Mouse (Mus musculus) brain, embryonic 14.5 days (tissue): Measurements from ENCODE around the gene Crtac1. TPM values are rescaled to one million over a fixed set of nuclear protein-coding genes. Genes with fewer than 3 reads are reported as not detected.

Experiments
- DNase-seq: peaks from one replicate; pipeline ENCODE4 v3.0.0-alpha.2; 2011; ENCODE audit warnings: low read depth
- CTCF ChIP-seq: fragments of 200-500 bp; IDR thresholded peaks from 2 replicates; pipeline ENCODE4 v1.5.1; 2012; ENCODE audit warnings: inconsistent platforms, mild to moderate bottlenecking, moderate library complexity, borderline replicate concordance; ENCODE audit not compliant: insufficient read depth, insufficient read length; ENCODE audit errors: extremely low read depth
- POLR2A ChIP-seq: fragments of 200-500 bp; IDR thresholded peaks from 2 replicates; pipeline ENCODE4 v1.6.1; 2012; ENCODE audit warnings: mild to moderate bottlenecking, inconsistent platforms, borderline replicate concordance; ENCODE audit not compliant: poor library complexity, insufficient read depth, insufficient read length, severe bottlenecking; ENCODE audit errors: extremely low read depth
- polyA plus RNA-seq: library from polyadenylated mRNA; depleted of rRNA; stranded (reverse); fragments of >200 nt; gene quantifications from 2 replicates; pipeline ENCODE4 v1.2.3, GENCODE M21; 2012

Gene Crtac1
- polyA plus RNA-seq, 1 experiment: 21.7 TPM

GRCm38 (mm10) chr19:42404364-42404763 is 27.2 kb downstream of the Crtac1 start:
- peak; percentile 60 for DNase-seq
- TF ChIP-seq POLR2A (no peak), CTCF (no peak)

GRCm38 (mm10) chr19:42399974-42400373 is 31.6 kb downstream of the Crtac1 start:
- TF ChIP-seq POLR2A (no peak), CTCF (no peak)
- DNase-seq: no peak

DNA sequence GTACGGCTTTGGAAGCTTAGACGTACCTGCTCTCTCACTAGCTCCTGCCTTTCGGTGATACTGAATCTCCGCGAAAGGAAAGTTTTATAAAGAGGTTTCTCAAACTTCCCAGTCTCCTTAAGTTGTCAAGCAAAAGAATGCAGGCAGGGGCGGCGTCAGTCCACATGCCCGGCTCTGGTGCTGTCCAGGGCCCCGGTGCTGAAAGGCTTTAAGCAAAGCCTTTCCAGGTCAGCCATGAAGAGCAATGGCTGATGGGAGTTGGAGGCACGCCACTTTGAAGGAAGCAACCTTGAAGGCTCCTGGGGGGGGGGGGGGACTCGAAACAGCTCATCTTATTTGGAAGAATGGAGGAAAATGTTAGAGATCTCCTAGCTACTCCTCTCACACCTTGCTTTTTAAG is 34.3 kb downstream of the Crtac1 start:
- no peak for DNase-seq
- no peak for TF ChIP-seq POLR2A
- TF ChIP-seq CTCF: no peak

GRCm38 (mm10) chr19:42394848-42395534 is 36.6 kb downstream of the Crtac1 start:
- DNase-seq: peak; percentile 68
- no peak for TF ChIP-seq POLR2A
- TF ChIP-seq CTCF: no peak

GRCm38 (mm10) chr19:42393920-42394319 is 37.7 kb downstream of the Crtac1 start:
- DNase-seq: peak; percentile 73
- TF ChIP-seq POLR2A (no peak), CTCF (no peak)

DNA sequence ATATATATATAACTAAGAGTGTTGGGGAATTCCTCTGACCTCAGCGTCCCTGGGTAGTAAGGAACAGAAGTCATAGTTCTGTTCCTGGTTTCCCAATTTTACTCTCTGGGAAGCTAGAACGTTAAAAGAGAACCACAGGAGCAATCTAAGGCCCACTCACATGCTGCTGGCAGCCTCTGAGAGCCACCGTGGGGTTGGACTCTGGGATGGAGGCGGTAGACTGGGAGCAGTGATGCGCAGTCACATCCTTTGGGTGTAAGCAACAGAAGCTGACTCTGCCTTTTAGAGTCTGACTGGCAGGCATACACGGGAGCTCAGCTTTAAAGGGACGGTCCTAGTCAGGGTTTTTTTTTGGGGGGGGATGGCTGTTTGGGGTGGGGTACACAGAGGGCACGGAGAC is 39.5 kb downstream of the Crtac1 start:
- DNase-seq: no peak
- TF ChIP-seq CTCF (no peak), POLR2A (no peak)

DNA sequence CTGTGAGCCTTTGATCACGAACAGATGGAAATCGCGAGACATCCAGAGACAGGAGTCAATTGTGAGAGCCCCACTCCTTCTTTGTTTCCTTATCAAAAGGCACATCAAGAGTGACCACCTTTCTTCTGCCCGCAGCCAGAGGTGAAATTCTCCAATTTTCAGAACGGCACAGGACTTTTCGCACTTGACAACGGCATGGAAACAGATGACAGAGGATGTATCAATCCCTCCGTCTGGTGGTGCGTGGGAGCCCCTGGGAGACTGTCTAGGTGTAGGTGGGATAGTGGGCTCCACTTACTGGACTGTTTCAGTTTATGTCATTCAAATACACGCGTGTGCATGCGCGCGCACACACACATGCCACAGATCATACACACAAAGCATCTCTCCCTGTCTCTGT is 42.0 kb downstream of the Crtac1 start:
- DNase-seq: peak; percentile 32
- TF ChIP-seq CTCF: no peak
- no peak for TF ChIP-seq POLR2A

DNA sequence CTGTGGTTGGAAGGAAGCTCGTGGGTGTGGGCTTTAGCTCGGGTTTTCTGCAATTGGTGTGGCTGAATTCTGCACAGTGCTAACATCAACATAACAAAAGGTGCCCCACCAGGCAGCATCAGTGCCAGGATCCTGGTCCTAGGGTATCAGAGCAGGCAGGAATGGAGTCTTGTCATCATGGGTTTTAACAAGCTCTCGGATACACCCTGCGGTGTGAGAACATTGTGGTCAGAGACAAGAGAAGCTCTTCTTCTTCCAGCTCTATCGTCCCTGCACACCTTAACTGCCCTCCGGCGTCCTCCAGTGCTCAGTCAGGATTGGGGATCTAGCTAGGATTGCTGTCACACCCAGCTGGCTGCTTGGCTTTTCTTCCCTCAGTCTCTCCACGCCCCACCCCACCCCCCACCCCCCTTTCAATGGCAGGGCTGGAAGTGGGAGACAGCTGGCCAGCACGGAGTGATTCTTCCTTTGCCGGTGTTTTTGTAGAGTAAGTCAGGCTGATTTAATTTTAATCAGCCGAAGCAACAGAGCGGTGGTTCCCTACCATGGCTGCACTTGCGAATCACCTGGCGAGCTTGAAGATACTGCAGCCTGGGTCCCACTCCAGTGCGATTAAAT is 46.5 kb downstream of the Crtac1 start:
- TF ChIP-seq POLR2A (no peak), CTCF (no peak)
- peak; percentile 56 for DNase-seq

- TF ChIP-seq POLR2A (no peak), CTCF (no peak)
- DNase-seq: peak; percentile 49
Measured at GRCm38 (mm10) chr19:42380981-42381373, 50.6 kb downstream of the Crtac1 start.

- TF ChIP-seq CTCF: no peak
- no peak for TF ChIP-seq POLR2A
- DNase-seq: peak; percentile 84
Measured at GRCm38 (mm10) chr19:42380321-42380980, 51.1 kb downstream of the Crtac1 start.

GRCm38 (mm10) chr19:42379798-42380197 is 51.8 kb downstream of the Crtac1 start:
- no peak for DNase-seq
- TF ChIP-seq POLR2A (no peak), CTCF (no peak)

GRCm38 (mm10) chr19:42377206-42377605 is 54.4 kb downstream of the Crtac1 start:
- DNase-seq: no peak
- no peak for TF ChIP-seq POLR2A
- no peak for TF ChIP-seq CTCF

DNA sequence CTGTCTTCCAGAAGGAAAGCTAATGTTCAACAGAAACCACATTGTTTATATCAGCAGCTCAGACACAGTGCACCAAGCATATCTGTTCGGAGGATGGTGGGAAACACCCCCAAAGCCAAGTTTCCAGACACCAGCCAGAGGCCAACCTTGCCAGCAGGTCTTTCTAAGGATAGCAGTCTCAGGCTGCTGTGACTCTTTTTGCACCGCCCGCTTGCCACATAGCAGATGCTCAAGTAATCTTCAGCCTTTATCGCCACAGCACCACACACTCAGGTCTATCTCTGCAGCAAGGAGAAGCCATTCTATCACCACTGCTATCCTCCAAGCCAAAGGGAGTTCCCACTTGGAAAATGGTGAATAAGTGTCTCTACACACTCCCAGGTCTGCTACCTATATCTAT is 68.0 kb downstream of the Crtac1 start:
- TF ChIP-seq CTCF (no peak), POLR2A (no peak)
- no peak for DNase-seq
